Mouse (Mus musculus): ENCODE data around the gene Timmdc1.
"Not testable (repeated sequence)": the region's sequence is repeated elsewhere in the genome, so short reads cannot be mapped to it uniquely, and the experiment has no call there.

The Timmdc1 gene

DNA sequence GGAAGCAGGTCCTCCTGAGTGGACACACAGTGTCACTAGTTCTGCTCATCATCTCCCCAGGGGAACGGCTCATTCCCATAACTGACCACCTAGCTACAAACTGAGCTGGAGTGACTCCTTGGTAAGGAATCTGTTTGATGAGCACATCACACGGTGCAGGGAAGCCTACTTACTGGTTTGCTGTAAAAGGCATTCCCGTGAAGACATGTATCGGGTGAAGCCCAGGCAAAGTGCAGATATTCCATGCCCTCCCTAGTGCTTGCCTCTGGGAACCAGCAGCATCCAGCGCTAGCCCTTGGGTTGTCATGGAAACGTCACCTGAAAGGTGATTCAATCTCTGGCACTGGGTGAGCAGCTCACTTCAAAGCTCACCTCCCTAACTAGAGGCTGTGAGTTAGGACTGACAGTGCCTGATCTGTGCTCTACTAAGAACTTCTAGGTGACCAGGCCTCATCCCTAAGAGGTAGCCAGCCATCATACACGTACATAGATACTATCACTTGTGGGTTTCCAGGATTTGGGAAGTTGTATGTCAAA is 25.8 kb downstream of the Timmdc1 start:
- DNase-seq (ENCODE audit: low spot score) = no peak

DNA sequence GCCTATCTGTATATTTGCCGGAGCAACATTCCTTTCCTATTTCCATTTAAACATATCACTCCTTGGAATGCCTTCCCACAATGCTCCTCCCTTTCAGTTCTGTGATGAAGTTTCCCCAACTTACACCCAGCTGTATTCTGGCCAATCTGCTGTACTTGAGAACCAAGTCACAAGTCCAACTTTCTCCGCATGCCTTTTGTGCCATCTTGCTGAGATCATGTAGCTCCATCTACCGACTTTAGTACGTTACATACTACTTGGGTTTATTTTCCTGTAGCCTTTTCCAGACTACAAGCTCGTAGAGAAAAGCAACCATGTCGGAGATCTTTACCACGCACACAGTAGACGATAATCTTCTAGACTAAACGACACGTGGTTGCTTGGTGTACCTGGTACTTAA is 28.6 kb downstream of the Timmdc1 start:
- DNase-seq (ENCODE audit: low spot score) = no peak

DNA sequence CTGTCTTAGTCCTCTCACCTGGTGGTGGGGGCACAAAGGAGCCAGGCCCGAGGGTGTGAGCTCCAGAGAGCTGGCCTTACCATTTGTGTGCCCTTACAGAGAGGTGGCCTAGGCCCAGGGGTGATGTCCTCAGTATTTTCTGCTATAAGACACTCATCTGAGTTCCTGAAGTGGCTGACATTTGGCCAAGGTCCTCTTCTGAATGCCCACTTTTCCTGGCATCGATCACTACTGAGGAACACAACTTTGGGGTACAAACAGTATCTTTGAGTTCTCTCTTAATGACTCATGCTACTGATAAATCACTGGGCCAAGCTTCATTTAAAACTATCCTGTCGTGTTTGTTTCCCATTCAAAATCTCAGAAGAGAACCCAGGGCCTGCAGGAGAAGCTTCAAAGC is 29.9 kb downstream of the Timmdc1 start:
- no peak for DNase-seq (ENCODE audit: low spot score)

DNA sequence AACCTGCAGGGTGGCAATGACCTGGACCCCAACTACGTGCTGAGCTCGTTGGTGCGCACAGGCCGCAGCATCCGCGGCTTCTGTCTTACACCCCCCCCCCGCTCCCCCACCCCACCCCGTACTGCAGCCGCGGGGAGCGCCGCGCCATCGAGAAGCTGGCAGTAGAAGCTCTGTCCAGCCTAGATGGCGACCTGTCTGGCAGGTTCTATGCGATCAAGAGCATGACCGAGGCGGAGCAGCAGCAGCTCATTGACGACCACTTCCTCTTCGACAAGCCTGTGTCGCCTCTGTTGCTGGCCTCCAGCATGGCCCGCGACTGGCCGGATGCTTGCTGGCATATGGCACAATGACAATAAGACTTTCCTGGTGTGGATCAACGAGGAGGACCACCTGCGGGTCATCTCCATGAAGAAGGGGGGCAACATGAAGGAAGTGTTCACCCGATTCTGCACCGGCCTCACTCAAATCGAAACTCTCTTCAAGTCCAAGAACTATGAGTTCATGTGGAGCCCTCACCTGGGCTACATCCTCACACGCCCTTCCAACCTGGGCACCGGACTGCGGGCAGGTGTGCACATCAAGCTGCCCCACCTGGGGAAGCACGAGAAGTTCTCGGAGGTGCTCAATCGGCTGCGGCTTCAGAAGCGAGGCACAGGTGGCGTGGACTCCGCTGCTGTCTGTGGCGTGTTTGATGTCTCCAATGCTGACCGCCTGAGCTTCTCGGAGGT is 38.7 kb downstream of the Timmdc1 start:
- no peak for DNase-seq (ENCODE audit: low spot score)

DNA sequence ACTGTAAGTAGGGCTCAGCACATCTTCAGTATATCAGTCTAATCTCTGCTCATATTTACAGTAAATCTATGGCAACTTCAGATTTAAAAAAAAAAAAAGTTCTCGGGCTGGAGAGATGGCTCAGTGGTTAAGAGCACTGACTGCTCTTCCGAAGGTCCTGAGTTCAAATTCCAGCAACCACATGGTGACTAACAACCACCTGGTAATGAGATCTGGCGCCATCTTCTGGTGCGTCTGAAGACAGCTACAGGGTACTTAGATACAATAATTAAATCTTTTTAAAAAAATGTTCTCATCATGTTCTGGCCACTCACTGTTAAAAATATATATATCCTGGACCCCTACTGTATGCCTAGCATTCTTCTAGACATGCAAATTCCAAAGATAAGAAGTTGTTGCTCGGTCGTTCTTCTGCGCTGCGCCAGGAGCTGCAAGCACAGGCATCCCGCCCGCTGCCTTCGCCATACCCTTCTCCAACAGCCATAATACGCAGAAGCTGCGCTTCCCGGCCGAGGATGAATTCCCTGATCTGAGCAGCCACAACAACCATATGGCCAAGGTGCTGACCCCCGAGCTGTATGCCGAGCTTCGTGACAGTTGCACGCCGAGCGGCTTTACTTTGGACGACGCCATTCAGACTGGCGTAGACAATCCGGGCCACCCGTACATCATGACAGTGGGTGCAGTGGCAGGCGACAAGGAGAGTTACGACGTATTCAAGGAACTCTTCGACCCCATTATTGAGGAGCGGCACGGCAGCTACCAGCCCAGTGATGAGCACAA is 39.5 kb downstream of the Timmdc1 start:
- no peak for DNase-seq (ENCODE audit: low spot score)

DNA sequence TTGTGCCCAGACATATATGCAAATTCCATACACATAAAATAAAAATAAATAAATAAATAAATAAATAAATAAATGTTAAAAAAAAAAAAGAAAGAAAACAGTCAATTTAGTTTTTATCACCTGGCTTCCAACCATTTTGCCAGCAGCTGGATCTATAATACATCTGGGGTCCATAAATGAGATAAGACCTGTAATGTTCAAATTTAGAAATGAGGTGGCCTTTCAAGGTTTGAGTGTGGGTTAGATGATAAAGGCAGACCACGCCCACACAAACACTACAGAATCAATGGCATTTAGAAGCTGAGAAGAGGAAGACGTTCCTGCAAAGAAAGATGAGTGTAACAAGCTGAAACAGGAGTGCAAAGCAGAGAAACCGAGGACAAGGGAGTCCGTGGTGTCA is 41.1 kb downstream of the Timmdc1 start:
- no peak for DNase-seq (ENCODE audit: low spot score)

DNA sequence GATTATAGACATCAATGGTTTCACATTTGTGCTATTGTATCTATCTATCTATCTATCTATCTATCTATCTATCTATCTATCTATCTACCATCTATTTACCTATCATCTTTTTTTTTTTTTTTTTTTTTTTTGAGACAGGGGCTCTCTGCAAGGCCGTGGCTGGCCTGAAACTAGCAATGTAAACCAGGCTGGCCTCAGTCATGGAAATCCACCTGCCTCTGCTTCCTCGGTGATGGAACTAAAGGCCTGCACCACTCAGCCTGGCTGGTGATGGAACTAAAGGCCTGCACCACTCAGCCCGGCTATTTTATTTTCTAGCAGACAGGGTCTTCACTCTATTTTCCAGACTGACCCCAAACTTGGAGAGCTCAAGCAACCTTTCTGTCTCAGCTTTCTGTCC is 44.2 kb downstream of the Timmdc1 start:
- DNase-seq (ENCODE audit: low spot score) = no peak

DNA sequence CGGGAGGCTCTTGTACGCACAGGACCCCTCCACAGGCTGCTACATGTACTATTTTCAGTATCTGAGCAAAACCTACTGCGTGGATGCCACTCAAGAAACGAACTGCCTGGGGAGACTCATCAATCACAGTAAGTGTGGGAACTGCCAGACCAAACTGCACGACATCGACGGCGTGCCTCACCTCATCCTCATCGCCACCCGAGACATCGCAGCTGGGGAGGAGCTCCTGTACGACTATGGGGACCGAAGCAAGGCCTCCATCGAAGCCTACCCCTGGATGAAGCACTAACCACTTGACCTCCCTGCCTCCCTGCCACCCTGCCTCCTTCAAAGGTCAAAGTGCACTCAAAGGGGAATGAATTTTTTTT is 45.2 kb downstream of the Timmdc1 start:
- DNase-seq (ENCODE audit: low spot score) = not testable (repeated sequence)

DNA sequence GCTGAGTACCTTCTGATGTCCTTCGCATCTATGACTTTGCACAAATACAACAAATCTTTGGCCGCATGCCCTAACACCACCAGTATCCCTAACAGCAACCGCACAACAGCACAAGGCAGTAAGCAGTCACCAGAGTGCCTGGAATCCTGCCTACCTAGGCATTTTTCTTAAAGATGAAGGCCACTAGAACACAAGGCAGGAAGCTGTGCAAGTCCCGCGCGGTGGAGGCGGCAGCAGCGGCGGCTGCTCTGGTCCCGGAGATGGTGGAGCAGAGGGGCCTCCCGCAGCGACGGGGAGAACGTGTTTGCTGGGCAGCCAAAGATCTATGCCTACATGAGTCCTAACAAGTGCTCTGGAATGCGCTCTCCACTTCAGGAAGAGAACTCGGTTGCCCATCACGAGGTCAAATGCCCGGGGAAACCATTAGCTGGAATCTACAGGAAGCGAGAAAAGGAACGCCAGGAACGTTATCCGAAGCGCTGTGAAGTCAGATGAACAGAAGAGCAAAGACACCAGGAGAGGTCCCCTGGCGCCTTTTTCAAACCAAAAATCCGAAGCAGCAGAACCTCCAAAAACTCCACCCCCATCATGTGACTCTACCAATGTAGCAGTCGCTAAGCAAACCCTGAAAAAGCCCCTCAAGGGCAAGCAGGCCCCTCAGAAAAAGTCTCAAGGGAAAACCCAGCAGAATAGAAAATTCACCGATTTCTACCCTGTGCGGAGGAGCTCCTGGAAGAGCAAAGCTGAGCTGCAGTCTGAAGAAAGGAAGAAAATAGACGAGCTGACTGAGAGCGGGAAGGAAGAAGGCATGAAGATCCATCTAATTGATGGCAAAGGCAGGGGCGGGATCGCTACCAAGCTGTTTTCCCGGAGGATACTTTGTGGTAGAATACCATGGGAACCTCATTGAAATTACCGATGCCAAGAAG is 45.9 kb downstream of the Timmdc1 start:
- DNase-seq (ENCODE audit: low spot score) = peak; percentile 23

DNA sequence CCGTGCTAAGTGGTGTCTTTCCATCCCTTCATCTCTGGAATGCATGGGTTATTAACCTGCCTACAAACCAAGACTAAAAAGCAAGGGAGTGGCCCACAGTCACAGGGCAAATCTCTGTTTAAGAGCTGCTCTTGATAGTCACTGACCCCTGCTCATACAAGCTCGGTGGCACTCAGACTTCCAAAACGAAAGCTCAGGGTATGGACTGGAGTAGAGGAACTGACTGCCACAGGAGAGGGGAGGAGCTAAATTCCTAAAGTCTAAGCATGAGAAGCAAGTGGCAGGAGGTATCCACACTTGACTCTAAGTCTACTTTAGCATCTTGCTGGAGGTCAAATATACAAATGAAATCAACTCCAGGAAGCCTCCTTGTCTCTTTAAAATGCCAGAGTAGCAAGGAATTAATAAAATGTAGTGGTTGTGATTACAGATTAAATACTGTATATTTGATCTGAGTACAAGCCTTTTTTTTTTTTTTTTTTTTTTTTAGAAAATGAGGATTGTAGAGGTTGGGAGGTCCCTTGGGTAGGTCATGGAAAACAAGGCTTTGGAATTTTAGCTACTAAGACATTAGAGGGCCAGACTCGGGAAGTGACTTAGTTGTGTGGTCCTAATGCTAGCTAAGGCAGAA is 46.7 kb downstream of the Timmdc1 start:
- no peak for DNase-seq (ENCODE audit: low spot score)

DNA sequence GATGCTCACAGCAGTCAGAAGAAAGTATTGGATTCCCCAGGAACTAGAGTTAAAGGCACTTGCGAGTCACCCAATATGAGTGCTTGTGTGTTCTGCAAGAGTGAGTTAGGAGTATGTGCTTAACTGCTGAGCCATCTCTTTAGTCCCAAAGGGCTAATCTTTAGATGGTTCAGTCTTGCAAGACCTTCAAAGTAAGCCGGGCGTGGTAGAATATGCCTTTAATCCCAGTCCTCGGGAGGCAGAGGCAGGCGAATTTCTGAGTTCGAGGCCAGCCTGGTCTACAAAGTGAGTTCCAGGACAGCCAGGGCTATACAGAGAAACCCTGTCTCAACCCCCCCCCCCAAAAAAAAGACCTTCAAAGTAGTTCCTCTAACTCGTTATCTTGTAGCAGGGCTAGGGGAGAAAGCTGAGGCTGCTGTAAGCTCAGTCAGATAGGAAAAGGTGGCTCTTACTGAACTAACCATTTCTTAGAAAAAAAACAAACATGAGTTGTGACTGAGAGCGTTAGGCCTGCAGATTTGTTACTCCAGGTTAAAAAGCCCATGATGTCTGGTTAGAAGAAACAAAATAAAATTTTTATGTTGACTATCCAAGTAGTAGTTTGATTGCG is 47.7 kb downstream of the Timmdc1 start:
- no peak for DNase-seq (ENCODE audit: low spot score)

DNA sequence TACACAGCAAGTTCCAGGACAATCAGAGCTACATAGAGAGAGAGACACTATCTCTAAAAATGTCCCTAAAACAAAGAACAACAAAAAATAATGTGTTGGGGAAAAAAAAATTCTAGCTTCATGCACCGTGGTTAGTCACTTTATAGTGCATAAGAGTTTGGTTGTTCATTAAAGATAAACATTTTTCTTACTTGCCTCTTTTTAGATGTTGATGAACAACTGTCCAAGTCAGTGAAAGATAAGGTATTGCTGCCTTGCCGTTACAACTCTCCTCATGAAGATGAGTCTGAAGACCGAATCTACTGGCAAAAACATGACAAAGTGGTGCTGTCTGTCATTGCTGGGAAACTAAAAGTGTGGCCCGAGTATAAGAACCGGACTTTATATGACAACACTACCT is 48.8 kb downstream of the Timmdc1 start:
- DNase-seq (ENCODE audit: low spot score) = no peak

DNA sequence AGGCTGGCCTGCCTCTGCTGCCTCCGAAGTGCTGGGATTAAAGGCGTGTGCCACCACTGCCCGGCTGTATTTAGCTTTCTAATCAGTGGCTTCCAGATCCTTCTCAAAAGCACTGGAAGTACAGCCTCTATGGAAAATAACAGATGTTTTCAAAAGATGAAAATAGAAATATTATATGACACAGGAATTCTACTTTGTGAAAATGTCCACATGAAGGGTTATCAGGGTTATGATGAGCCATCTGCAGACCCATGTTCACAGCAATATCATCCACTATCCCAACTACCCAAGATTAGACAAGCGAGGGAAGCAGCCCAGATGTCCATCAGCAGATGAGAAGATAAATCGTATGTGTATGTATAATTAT is 50.0 kb downstream of the Timmdc1 start:
- DNase-seq (ENCODE audit: low spot score) = no peak

DNA sequence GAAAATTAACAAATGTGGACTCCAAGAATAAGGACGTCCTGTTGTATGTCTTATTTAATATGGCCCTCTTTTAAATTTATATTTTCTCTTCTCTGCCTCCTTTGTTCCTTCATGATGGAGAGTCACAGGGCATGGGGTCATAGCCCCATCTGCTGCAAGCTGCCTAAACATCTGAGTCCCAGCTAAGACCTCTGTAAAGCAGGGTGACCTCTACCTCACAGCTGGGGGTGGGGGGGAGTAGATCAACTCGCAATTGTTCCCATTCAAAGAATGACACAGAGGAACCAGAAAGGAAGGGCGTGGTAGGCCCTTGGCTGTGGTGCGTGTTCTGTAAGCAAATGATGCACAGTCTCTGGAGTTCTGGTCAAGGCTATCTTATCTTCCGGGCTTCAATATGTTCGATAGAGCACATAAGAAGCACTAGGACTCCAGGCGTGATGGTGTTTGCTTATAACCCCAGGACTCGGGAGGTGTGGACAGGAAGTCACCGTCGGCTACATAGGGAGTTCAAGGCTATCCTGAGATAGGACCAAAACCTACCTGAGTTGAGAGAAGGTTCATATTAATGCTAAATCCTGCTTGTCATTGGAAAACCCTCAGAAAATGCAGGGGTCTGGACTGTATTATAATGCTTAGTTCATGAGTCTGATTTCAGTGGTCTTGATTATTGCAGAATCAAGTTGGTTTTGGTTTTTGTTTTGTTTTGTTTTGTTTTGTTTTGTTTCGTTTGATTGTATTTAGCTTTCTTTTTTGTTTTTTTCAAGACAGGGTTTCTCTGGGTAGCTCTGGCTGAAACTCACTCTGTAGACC is 50.6 kb downstream of the Timmdc1 start:
- no peak for DNase-seq (ENCODE audit: low spot score)

DNA sequence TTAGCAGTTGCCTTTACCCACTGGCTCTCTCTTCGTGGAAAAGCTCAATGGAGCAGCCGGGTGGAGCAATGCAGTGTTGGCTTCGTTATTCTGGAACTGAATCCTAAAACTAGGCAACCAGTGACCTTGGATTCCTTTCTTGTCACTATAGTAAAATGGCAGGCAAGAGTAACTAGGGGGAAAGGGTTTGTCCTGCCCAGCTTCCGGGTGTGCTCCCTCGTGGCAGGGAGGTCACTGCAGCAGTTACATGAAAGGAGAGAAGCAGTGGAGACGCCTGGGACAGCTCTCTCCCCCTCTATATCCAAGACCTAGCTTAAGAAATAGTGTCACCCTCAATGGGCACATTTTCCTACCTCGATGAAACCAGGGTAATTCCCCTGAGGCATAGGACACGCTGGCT is 53.0 kb downstream of the Timmdc1 start:
- DNase-seq (ENCODE audit: low spot score) = no peak

DNA sequence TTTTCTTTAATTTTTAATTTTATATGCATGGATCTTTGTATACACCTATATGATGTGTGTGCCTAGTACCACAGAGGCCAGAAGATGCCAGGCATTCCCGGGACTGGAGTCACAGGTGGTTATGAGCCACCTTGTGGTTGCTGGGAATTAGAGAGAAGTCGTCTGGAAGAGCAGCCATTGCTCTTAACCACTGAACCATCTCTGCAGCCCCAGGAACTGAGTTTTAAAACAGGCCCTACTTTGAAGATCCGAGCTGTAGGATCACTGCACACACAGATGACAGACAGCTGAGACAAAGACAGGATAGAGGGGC is 53.8 kb downstream of the Timmdc1 start:
- no peak for DNase-seq (ENCODE audit: low spot score)

DNA sequence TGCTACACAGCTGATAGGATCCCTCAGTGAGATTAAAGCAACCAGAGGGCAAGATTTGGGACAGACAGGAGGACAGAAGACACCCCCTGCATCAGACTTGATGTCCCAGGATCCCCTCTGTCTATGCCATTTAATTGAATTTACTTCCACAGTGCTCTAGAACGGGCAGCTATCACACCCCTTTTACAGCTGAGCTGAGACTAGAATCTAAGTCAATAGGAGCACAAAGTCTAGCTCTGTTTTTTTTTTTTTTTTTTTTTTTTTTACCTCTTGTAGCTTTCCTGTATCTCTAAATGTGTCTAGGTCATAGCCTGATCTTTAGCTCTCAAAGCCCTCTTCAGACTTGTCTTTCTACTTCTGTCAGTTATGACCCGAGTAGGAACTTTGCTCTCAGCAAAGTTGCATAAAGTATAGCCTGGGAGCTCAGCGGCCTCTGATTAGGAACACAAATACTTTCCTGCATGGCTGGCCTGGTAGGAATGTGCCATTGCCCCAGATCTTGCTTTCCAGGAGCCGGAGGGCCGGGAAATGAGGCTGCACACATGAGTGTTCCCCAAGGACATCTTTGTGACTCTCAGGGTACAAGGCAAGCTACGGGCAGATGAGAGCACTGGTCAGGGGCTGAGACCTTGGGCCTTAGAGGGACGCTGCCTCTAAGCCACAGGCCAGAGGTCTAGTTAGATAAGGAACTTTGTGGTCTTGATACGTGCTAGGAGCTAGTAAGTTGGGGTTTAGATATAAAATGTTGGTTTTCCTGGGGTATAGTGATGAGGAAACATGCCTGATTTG is 54.4 kb downstream of the Timmdc1 start:
- no peak for DNase-seq (ENCODE audit: low spot score)

DNA sequence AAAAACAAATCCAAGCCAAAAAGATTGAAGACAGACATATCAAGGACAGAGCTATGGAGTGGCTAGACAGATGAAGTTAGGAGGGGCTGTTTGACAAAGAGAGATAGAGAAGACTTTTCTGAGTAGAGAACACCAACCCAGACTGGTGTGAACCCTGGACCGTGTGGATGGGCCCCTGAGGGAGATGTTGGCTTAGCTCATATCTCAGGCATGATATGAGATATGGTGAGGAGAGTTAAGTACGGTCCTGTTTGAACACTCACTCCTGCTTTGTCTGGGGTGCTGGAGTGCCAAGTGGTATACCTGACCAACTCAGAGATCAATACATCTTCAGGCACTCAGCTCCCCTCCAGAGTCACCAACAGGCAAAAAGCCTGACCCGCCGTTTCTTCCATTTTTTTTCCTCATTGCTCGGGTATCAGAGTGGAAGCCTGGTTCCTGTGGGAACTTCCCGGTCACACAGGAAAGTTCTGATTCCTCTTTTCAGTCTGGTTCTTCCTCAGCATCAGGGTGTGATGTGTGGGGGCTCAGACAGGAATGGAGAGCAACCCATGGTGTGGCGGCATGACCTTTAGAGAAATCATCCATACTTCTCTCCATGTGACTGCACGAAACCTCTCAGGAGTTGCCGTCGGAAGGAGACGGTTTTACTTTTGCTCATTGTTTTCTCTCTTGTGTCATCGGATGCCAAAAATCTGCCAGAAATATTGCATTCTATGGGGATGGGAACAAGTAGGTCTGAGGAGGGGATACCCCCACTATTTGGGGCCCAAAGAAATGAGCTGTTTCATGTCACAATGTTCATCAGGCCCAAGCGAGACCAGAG is 55.2 kb downstream of the Timmdc1 start:
- DNase-seq (ENCODE audit: low spot score) = no peak

DNA sequence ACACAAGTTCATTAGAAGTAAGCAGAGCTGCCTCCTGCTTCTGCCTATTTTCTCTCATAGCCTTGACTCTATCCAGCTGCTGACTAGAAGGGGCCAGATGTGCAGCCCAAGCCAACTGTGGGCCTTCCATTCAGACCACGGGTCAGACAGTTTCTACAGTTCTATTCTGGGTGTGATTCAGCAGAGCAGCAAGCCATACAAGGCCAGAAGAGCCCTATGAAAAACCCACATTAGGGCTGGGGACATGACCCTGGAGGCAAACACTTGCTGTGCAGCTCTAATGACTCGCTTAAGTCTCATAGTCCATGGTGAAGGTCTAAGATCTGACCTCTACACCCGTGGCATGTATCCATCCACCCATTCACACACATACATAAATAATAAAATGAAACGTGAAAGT is 56.4 kb downstream of the Timmdc1 start:
- no peak for DNase-seq (ENCODE audit: low spot score)

Data from layer of hippocampus, adult 11-12 months (tissue).